Mouse (Mus musculus) v-Abl transformed pro-B cells (cell line): ENCODE results near the gene Zmat5.

ENCODE experiments used
- in situ Hi-C, 2 experiments: fragments of 400-800 bp; cut with MboI; formaldehyde crosslinking; loops; one replicate each; pipeline ENCODE4 v1.15.1; 2025; ENCODE audit not compliant: unreplicated experiment in 2 of 2

Gene Zmat5

DNA sequence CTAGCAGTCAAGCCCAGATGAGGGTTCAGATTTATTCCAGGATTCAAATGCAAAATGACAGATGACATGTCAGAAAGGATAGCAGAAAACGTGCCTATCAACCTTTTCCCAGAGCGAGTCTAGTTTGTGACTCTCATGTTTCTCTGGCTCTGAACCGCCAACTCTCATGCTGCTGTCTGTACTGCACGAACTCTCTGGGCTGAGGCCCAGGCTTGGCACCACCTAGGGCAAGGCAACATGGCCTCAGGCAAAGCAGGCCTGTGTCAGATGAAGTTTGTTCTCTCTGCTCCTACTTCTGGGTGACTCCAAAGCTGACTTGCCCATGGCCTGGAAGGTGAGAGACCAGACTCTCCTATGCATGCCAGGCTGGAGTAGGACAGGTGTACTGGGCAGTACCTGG is 63.9 kb downstream of the Zmat5 start:
- in situ Hi-C loops = no loop called here

DNA sequence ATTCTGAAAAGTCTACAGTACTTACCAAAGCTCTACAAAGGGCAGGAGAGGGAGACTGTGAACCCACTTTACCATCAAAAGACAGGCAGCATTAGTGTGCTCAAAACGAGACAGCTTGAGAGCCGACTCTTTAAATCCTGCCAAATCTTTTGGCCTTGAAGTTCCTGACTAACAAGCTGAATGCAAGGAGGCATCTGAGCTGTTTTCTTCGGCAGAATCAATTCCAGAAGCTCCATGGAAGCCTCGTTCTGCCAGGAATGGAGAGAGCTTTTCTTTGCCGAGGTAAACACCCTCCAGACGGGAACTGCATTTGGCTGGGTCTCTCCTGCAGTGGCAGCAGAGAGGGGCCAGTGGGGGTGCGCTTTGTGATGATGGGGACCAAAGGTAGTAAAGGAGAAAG is 64.8 kb downstream of the Zmat5 start:
- in situ Hi-C loops = no loop called here

DNA sequence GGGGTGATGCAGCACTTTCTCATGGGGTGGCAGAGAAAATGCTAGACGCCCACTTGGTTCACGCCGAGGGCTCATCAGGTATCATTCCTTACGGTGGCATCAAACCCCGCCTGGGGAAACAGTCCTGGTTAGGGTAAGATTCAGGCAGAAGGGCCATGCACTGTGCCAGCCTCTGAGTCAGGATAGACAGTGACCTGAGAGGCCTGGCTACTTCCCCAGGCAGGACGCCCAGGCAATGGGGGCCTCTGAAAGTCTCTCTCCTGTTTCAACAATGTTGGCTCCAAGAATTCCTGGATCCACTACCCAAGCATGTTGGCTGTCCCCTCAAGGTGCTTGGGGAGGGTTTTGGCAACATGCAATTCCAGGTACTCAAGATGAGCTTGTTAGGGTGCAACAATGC is 65.4 kb downstream of the Zmat5 start:
- in situ Hi-C loops = no loop called here

DNA sequence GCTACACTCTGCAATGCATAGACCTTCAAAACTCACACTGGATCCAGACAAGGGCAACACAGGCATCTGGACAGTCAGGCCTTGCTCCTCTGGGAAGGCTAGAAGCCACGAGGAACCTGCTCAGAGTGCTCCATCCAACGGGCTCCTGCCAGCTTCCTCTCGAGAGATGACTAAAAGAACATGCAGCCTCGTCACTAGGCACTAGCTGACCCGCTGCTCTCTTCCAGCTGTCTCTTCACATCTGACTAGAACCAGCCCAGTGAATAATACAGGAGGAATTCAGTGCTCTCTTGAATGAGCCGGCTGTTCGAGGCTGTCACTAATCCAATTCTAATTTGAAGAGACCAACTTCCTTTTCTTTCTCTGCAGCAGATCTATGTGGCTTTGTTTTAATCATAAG is 67.3 kb downstream of the Zmat5 start:
- in situ Hi-C loops = no loop called here

DNA sequence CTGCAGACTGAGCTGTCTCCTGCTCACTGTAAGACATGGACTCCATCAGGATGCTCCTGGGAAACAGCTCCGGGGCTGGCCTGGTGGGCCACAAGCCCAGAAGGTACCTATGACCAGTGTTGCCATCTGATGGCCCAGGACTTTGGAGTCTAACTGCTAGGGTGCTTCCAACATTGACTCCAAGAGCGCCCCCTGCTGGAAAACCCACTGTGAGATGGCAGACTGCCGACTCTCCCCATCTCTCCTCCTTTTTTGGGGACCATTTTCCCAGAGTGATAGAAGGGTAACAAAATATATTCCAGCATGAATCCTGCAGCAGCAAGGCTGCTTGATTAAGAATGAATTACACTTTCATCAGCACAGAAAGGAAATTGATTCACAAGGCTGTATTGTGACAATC is 68.4 kb downstream of the Zmat5 start:
- in situ Hi-C loops = no loop called here

DNA sequence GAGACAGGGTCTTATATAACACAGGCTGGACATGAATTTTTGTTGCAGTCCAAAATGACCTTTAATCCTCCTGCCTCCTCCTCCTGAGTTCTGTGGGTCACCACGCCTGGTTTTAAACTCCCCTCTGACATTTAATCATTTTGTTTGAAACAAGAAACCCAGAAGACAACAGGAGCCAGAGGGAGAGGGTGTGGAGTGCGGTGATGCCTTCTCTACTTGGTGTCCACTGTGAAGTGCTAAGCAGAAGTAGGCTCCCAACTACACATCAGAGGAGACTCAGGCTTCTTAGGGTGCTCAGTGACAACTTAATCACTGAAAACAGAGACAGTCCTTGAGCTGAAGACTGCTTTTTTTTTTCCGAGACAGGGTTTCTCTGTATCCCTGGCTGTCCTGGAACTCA is 76.4 kb downstream of the Zmat5 start:
- in situ Hi-C loops = no loop called here

DNA sequence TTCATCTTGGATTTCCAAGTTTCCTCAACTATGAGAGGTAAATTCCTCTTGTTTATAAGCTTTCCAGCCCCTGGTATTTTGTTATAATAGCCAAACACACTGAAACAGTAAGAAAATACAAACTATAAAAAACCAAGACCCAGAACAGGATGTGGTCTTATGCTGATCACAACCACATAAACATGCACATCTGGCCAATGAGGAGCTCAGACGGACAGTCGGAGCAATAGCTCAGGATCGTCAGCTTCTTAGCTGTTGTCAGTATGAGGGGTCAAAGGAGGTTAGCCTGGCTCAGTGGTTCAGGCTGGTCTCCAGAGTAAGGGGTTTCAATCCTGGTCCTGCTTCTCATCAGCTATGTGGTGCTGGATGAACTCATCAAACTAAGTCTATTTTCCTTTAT is 78.6 kb downstream of the Zmat5 start:
- in situ Hi-C loops = no loop called here

DNA sequence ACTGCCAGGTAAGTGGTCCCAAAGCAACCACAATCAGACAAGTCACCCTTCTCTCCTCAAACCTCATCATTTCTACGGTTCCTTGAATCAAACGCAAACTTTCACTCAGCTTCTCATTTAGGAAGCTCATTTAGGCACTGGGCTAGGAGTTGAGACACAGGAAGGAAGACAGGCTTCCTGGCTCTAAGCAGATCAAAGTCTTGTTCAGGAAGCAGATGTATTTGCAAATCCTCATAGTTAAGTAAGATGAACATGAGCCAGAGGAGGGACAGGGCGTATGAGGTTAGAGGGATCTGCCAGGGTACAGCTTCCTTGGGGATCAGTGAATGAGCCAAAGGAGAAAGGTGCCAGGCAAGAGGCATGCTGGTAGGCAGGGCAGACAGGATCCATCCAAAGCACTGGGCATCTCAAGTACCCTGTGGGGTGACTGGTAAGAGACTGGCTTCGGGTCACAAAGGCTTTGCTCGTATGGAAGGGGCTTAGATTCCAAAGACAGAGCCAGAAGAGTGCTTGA is 80.2 kb downstream of the Zmat5 start:
- in situ Hi-C loops = no loop called here
